Mouse (Mus musculus): ENCODE results near the gene Adh4.
"Not testable (repeated sequence)": the region's sequence is repeated elsewhere in the genome, so short reads cannot be mapped to it uniquely, and the experiment has no call there.

The Adh4 gene

GRCm38 (mm10) chr3:138415121-138415690 is at the start of gene Adh4:
Gene Adh4 (plus strand): TSS chr3:138415466.
- DNase-seq (ENCODE audit: extremely low read depth, low read depth), result no peak

GRCm38 (mm10) chr3:138366181-138366580 is 49.1 kb upstream of the Adh4 start:
- no peak for DNase-seq (ENCODE audit: extremely low read depth, low read depth)

- DNase-seq (ENCODE audit: extremely low read depth, low read depth), result no peak
Measured at GRCm38 (mm10) chr3:138369546-138369945, 45.7 kb upstream of the Adh4 start.

GRCm38 (mm10) chr3:138370289-138370688 is 45.0 kb upstream of the Adh4 start:
- not testable (repeated sequence) for DNase-seq (ENCODE audit: extremely low read depth, low read depth)

- DNase-seq (ENCODE audit: extremely low read depth, low read depth), result no peak
Measured at GRCm38 (mm10) chr3:138373920-138374319, 41.3 kb upstream of the Adh4 start.

GRCm38 (mm10) chr3:138375148-138375547 is 40.1 kb upstream of the Adh4 start:
- DNase-seq (ENCODE audit: extremely low read depth, low read depth), result no peak

- no peak for DNase-seq (ENCODE audit: extremely low read depth, low read depth)
Measured at GRCm38 (mm10) chr3:138381133-138381532, 34.1 kb upstream of the Adh4 start.

GRCm38 (mm10) chr3:138387155-138387554 is 28.1 kb upstream of the Adh4 start:
- no peak for DNase-seq (ENCODE audit: extremely low read depth, low read depth)

GRCm38 (mm10) chr3:138404872-138405271 is 10.4 kb upstream of the Adh4 start:
- no peak for DNase-seq (ENCODE audit: extremely low read depth, low read depth)

GRCm38 (mm10) chr3:138405341-138405740 is 9.9 kb upstream of the Adh4 start:
- peak; percentile 15 for DNase-seq (ENCODE audit: extremely low read depth, low read depth)

- no peak for DNase-seq (ENCODE audit: extremely low read depth, low read depth)
Measured at GRCm38 (mm10) chr3:138405840-138406239, 9.4 kb upstream of the Adh4 start.

- no peak for DNase-seq (ENCODE audit: extremely low read depth, low read depth)
Measured at GRCm38 (mm10) chr3:138407920-138408319, 7.3 kb upstream of the Adh4 start.

- DNase-seq (ENCODE audit: extremely low read depth, low read depth), result no peak
Measured at GRCm38 (mm10) chr3:138409585-138409984, 5.7 kb upstream of the Adh4 start.

GRCm38 (mm10) chr3:138410211-138410610 is 5.1 kb upstream of the Adh4 start:
- DNase-seq (ENCODE audit: extremely low read depth, low read depth), result no peak

- no peak for DNase-seq (ENCODE audit: extremely low read depth, low read depth)
Measured at GRCm38 (mm10) chr3:138419369-138419768, 4.1 kb downstream of the Adh4 start.

GRCm38 (mm10) chr3:138420385-138420784 is 5.1 kb downstream of the Adh4 start:
- DNase-seq (ENCODE audit: extremely low read depth, low read depth), result no peak

- DNase-seq (ENCODE audit: extremely low read depth, low read depth), result no peak
Measured at GRCm38 (mm10) chr3:138423664-138424063, 8.4 kb downstream of the Adh4 start.

GRCm38 (mm10) chr3:138424247-138424646 is 9.0 kb downstream of the Adh4 start:
- DNase-seq (ENCODE audit: extremely low read depth, low read depth), result no peak

- no peak for DNase-seq (ENCODE audit: extremely low read depth, low read depth)
Measured at GRCm38 (mm10) chr3:138430360-138430976, 15.2 kb downstream of the Adh4 start.

- peak; percentile 46 for DNase-seq (ENCODE audit: extremely low read depth, low read depth)
Measured at GRCm38 (mm10) chr3:138431835-138432234, 16.6 kb downstream of the Adh4 start.

- DNase-seq (ENCODE audit: extremely low read depth, low read depth), result no peak
Measured at GRCm38 (mm10) chr3:138438716-138439115, 23.4 kb downstream of the Adh4 start.

- no peak for DNase-seq (ENCODE audit: extremely low read depth, low read depth)
Measured at GRCm38 (mm10) chr3:138442203-138442602, 26.9 kb downstream of the Adh4 start.

Data from MEL-GATA-1-ER (cell line).